Comparison of ENCODE assay signal across 8 mouse cellular contexts in genomic region chr11:98400161-98400726, GRCm38 (mm10). TPM values are rescaled to one million over a fixed set of nuclear protein-coding genes. Genes with fewer than 3 reads are reported as not detected.
DNase-seq lines count a peak whose midpoint lies in the region; ATAC-seq and TF ChIP-seq lines count a peak whose summit lies in the region.

Gene Pgap3 (minus strand): TSS chr11:98400490.

- TF ChIP-seq POLR2A in brain, embryonic 14.5 days (IDR thresholded peaks at IDR 0.05; ENCODE audit: borderline replicate concordance, extremely low read depth, insufficient read depth, insufficient read length, poor library complexity, severe bottlenecking): peak; percentile 48; the same call in 1 of the 2 replicates

- H3K79me2 ChIP-seq in C2C12 (ENCODE audit: control insufficient read depth, insufficient read depth): no peaks in the 10 kb centered on the region

- peaks cover 33% of the 10 kb centered on the region for H3K4me1 ChIP-seq in erythroblast, embryonic 14.5 days (ENCODE audit: control insufficient read depth)
- H3K4me1 ChIP-seq in heart, embryonic 12.5 days (replicated peaks): peaks cover 20% of the 10 kb centered on the region
- peaks cover 15% of the 10 kb centered on the region for H3K4me1 ChIP-seq in liver, embryonic 12.5 days
- peaks cover 11% of the 10 kb centered on the region for H3K4me1 ChIP-seq in stomach, embryonic 15.5 days

- no peaks in the 10 kb centered on the region for H3K36me3 ChIP-seq in C2C12 (ENCODE audit: control insufficient read depth, insufficient read depth)
- peaks cover 7% of the 10 kb centered on the region for H3K36me3 ChIP-seq in erythroblast, embryonic 14.5 days (ENCODE audit: control insufficient read depth)
- peaks cover 9% of the 10 kb centered on the region; the same call in 1 of the 2 replicates for H3K36me3 ChIP-seq in heart, embryonic 12.5 days
- H3K36me3 ChIP-seq in liver, embryonic 12.5 days: no peaks in the 10 kb centered on the region
- no peaks in the 10 kb centered on the region for H3K36me3 ChIP-seq in stomach, embryonic 15.5 days

- H3K27me3 ChIP-seq in C2C12 (ENCODE audit: control insufficient read depth, insufficient read depth, insufficient read length): no peaks in the 10 kb centered on the region
- peaks cover 18% of the 10 kb centered on the region for H3K27me3 ChIP-seq in erythroblast, embryonic 14.5 days (ENCODE audit: control insufficient read depth)
- no peaks in the 10 kb centered on the region for H3K27me3 ChIP-seq in heart, embryonic 12.5 days (replicated peaks)
- peaks cover 28% of the 10 kb centered on the region for H3K27me3 ChIP-seq in liver, embryonic 12.5 days (replicated peaks)
- H3K27me3 ChIP-seq in stomach, embryonic 15.5 days (replicated peaks): 0 out of 2 replicates have a peak, but pooled peaks cover 4% of the 10 kb centered on the region

- peak within 1 kb of the TSS; percentile 85 for H3ac ChIP-seq in C2C12 (ENCODE audit: control insufficient read depth, insufficient read length, low read depth)

- no peaks in the 10 kb centered on the region for H3K79me3 ChIP-seq in C2C12 (ENCODE audit: low read depth)

- peak within 1 kb of the TSS; percentile 50 for H3K4me3 ChIP-seq in C2C12 (ENCODE audit: insufficient read depth, poor library complexity, severe bottlenecking)
- H3K4me3 ChIP-seq in erythroblast, embryonic 14.5 days (replicated peaks): peak within 1 kb of the TSS; percentile 78
- H3K4me3 ChIP-seq in heart, embryonic 12.5 days: peak within 1 kb of the TSS; percentile 59
- peak within 1 kb of the TSS; percentile 73 for H3K4me3 ChIP-seq in liver, embryonic 12.5 days
- peak within 1 kb of the TSS; percentile 74 for H3K4me3 ChIP-seq in stomach, embryonic 15.5 days (replicated peaks)

- H3K27ac ChIP-seq in heart, embryonic 12.5 days (ENCODE audit: poor library complexity, severe bottlenecking): peak within 1 kb of the TSS; percentile 93
- H3K27ac ChIP-seq in liver, embryonic 12.5 days: peak within 1 kb of the TSS; percentile 87
- H3K27ac ChIP-seq in stomach, embryonic 15.5 days: peak within 1 kb of the TSS; percentile 97

- peak; percentile 97 for DNase-seq in brain, embryonic 14.5 days (ENCODE audit: low read depth)
- peak; percentile 95 for DNase-seq in kidney, postnatal 10 days
- peak; percentile 92 to 93 for DNase-seq in natural killer cell, adult 2 months (ENCODE audit: low spot score in 2 of 2)

- H3K9me3 ChIP-seq in erythroblast, embryonic 14.5 days (ENCODE audit: control insufficient read depth, low read length): no peaks in the 10 kb centered on the region
- H3K9me3 ChIP-seq in heart, embryonic 12.5 days (replicated peaks): no peaks in the 10 kb centered on the region
- H3K9me3 ChIP-seq in liver, embryonic 12.5 days (replicated peaks): no peaks in the 10 kb centered on the region
- no peaks in the 10 kb centered on the region for H3K9me3 ChIP-seq in stomach, embryonic 15.5 days

- 1% methylated on average over 40 of the region's 40 CpGs for WGBS in heart, embryonic 12.5 days
- WGBS in liver, embryonic 12.5 days (ENCODE audit: insufficient replicate concordance): under 1% methylated on average over 40 of the region's 40 CpGs
- under 1% methylated on average over 40 of the region's 40 CpGs for WGBS in stomach, embryonic 15.5 days

- peak within 1 kb of the TSS; percentile 75 for H3K4me2 ChIP-seq in heart, embryonic 12.5 days
- peak within 1 kb of the TSS; percentile 73 for H3K4me2 ChIP-seq in liver, embryonic 12.5 days
- H3K4me2 ChIP-seq in stomach, embryonic 15.5 days: peak within 1 kb of the TSS; percentile 71

- no peak for TF ChIP-seq CTCF in C2C12 (IDR thresholded peaks at IDR 0.05; ENCODE audit: control insufficient read depth, insufficient read depth, insufficient read length)
- TF ChIP-seq CTCF in brain, embryonic 14.5 days (IDR thresholded peaks at IDR 0.05; ENCODE audit: borderline replicate concordance, extremely low read depth, insufficient read depth, insufficient read length): no peak

- H3K9ac ChIP-seq in heart, embryonic 12.5 days: peak within 1 kb of the TSS; percentile 72
- peak within 1 kb of the TSS; percentile 76 for H3K9ac ChIP-seq in liver, embryonic 12.5 days
- H3K9ac ChIP-seq in stomach, embryonic 15.5 days: peak within 1 kb of the TSS; percentile 53; the same call in 1 of the 2 replicates

- ATAC-seq in heart, embryonic 12.5 days (ENCODE audit: insufficient number of reproducible peaks, low FRiP score): peak; percentile 86
- peak; percentile 84 for ATAC-seq in liver, embryonic 12.5 days
- peak; percentile 83 for ATAC-seq in stomach, embryonic 15.5 days (ENCODE audit: insufficient read depth, low FRiP score, low read depth)

TF ChIP-seq in C2C12, 6 proteins besides CTCF, POLR2A, EP300 and RAD21:
- TF ChIP-seq USF1 (IDR thresholded peaks at IDR 0.05; ENCODE audit: low read depth) (no peak), FOSL1 (IDR thresholded peaks at IDR 0.05; ENCODE audit: insufficient read depth, low read length, poor library complexity, severe bottlenecking) (no peak), MYOG (IDR thresholded peaks at IDR 0.05; ENCODE audit: control insufficient read depth, extremely low read depth, insufficient read length) (no peak), MYOD1 (IDR thresholded peaks at IDR 0.05; ENCODE audit: control insufficient read depth, insufficient read length, low read depth) (no peak), CEBPB (IDR thresholded peaks at IDR 0.05; ENCODE audit: low read depth) (no peak), MAX (IDR thresholded peaks at IDR 0.05) (no peak)

RNA-seq across cellular contexts. Expression of gene Pgap3, which starts in this region (rescaled TPM):
- 6.3 TPM for polyA plus RNA-seq in C2C12 (2012; fragmentation: generic; extraction: Trizol)
- polyA plus RNA-seq in brain, embryonic 14.5 days (2012; rRNA removed): 12.0 and 16.9 TPM in 2 replicates
- 0.91 and 1.1 TPM in 2 replicates for polyA plus RNA-seq in erythroblast, embryonic 14.5 days (2012)
- 20.0 and 20.6 TPM in 2 replicates for polyA plus RNA-seq in heart, embryonic 12.5 days (2016; fragmentation: Nextera tagmentation; extraction: Ambion mirVana)
- 3.5 and 3.8 TPM in 2 replicates for polyA plus RNA-seq in liver, embryonic 12.5 days (2016; fragmentation: Nextera tagmentation; extraction: Ambion mirVana)
- 13.0 and 15.7 TPM in 2 replicates for polyA plus RNA-seq in stomach, embryonic 15.5 days (2015; fragmentation: Nextera tagmentation; extraction: Ambion mirVana)

Comparison
In these comparisons a context has a peak if more than half of its experiments do, and no peak if none do; other contexts are left out.
1. Peak in every context shown above with its lines: DNase-seq, ATAC-seq, H3K4me3 ChIP-seq and H3K27ac ChIP-seq.